Mouse (Mus musculus): ENCODE data around the gene Spata5.

Gene Spata5

GRCm38 (mm10) chr3:37614878-37615650 is 195.4 kb downstream of the Spata5 start:
- no peak for DNase-seq (ENCODE audit: extremely low spot score)

DNA sequence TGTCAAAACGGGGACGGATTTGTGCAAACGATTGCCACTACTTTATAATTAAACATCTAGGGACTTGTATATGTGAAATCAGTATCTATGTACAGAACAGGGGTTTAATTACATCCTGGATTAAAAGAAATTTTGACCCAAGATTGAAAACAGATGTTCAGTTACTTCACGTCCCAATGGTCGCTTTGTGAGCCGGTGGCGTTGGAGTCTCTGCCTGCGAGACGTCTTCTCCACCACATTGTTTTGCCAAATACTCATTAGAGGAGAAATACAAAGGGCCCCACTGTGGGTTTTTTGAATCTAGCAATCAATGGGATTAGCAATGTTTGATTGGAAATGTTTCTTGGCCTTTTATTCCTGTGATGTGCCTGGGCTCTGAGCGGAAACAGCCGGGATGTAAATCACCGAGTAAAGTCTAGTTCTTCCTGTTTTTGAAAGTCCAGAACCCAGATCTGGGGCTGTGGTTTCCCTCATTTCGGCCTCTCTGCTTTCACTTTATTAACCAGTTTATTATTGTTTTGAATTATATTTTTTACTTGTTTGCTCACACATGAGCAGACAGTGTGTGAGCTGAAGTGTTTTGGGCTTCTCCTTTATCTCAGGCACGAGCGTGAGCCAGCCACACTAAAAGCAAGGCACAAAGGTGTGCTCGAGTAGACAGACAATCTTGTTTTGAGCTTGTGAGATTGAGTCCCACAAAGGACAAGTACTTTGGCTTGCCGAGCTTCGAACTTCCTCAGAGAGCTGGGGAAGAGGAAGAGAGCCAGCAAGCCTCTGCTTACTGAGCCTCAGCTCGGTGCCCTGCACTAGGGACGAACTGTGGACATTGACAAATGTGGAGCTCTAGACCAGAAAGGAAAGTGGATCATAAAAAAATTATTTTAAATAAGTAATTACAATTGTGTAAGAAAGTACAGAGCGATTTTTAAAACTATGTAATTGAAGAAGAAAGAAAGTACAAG is 197.2 kb downstream of the Spata5 start:
- no peak for DNase-seq (ENCODE audit: extremely low spot score)
